In the genomic region with DNA sequence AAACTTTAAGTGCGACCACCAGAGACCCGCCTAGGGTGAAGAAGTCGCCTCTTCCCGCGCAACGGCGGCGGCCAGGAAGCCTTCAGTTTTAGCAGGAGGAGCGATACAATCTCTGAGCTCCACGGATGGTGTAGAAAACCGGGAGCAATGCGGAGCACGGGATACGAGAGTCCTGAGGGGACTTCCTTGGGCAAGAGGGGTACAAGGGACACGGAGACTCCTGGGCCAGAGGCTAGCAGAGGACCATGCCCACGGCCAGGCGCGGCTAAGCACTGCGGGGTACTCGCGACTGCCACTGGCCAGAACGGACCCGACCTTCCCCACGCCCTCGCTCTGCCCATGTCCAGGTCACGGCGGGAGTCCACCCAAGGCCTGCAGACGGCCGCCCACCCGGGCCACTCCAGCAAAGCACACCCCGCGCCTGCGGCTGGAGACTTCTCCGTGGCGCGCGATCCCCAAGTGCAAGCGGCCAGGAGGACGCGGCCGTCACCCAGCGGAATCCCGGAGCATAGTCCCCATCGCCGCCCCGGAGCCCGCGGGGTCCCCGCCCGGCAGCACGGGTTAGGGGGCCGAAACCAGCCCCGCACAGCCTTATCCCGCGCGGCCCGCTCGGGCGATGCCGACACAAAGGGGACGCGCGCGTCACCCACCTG, we compare ENCODE assay signal across 8 mouse cellular contexts. TPM values are rescaled to one million over a fixed set of nuclear protein-coding genes. Genes with fewer than 3 reads are reported as not detected.
DNase-seq lines count a peak whose midpoint lies in the region; ATAC-seq and TF ChIP-seq lines count a peak whose summit lies in the region.

No protein-coding gene starts in this region.

- H3K79me2 ChIP-seq in heart, adult 2 months (replicated peaks; ENCODE audit: control insufficient read depth, insufficient read depth, low read length) = no peaks in the 10 kb centered on the region; the same call in 1 of the 2 replicates
- no peaks in the 10 kb centered on the region for H3K79me2 ChIP-seq in macrophage (ENCODE audit: inconsistent target)

- no peak for TF ChIP-seq EP300 in heart, adult 2 months (IDR thresholded peaks at IDR 0.05; ENCODE audit: insufficient read depth, low read depth, low read length)

- intact Hi-C loops in heart, adult 2 months (cut with DNase I) = loop anchor here (1.0 to 10.0 kb wide), 3 partner anchors 58 to 1320 kb away; partner anchors contain the start of gene Id2

- H3K9me3 ChIP-seq in kidney, embryonic 15.5 days (replicated peaks) = no peaks in the 10 kb centered on the region
- no peaks in the 10 kb centered on the region for H3K9me3 ChIP-seq in stomach, embryonic 16.5 days (replicated peaks; ENCODE audit: control insufficient read depth, low read length)

- TF ChIP-seq POLR2A in heart, adult 2 months (IDR thresholded peaks at IDR 0.05; ENCODE audit: insufficient read depth, low read depth, low read length) = no peak

- H3K36me3 ChIP-seq in heart, adult 2 months (ENCODE audit: control insufficient read depth, insufficient read depth, low read length) = no peaks in the 10 kb centered on the region
- H3K36me3 ChIP-seq in kidney, embryonic 15.5 days = peaks cover 5% of the 10 kb centered on the region; the same call in 1 of the 2 replicates
- H3K36me3 ChIP-seq in macrophage (ENCODE audit: inconsistent target) = no peaks in the 10 kb centered on the region
- no peaks in the 10 kb centered on the region for H3K36me3 ChIP-seq in stomach, embryonic 16.5 days (ENCODE audit: control insufficient read depth, insufficient read depth, low read length)

- H3K27ac ChIP-seq in heart, adult 2 months = peak overlapping the region; percentile 97
- H3K27ac ChIP-seq in kidney, embryonic 15.5 days = peak overlapping the region; percentile 63
- no peak overlapping the region for H3K27ac ChIP-seq in macrophage
- H3K27ac ChIP-seq in stomach, embryonic 16.5 days (ENCODE audit: low read length) = peak overlapping the region; percentile 31

- H3K4me1 ChIP-seq in heart, adult 2 months (ENCODE audit: control insufficient read depth, insufficient read depth, low read length) = peaks cover 9% of the 10 kb centered on the region
- H3K4me1 ChIP-seq in kidney, embryonic 15.5 days = peaks cover 48% of the 10 kb centered on the region
- peaks cover 10% of the 10 kb centered on the region; the same call in 1 of the 2 replicates for H3K4me1 ChIP-seq in stomach, embryonic 16.5 days (ENCODE audit: control insufficient read depth, insufficient read depth, low read length)

- no peaks in the 10 kb centered on the region for H3K27me3 ChIP-seq in heart, adult 2 months (ENCODE audit: control insufficient read depth, insufficient read depth, low read length)
- no peaks in the 10 kb centered on the region for H3K27me3 ChIP-seq in kidney, embryonic 15.5 days
- no peaks in the 10 kb centered on the region for H3K27me3 ChIP-seq in stomach, embryonic 16.5 days (ENCODE audit: control insufficient read depth, insufficient read depth, low read length)

- peak overlapping the region; percentile 80 for H3K4me2 ChIP-seq in kidney, embryonic 15.5 days
- H3K4me2 ChIP-seq in stomach, embryonic 16.5 days (ENCODE audit: low read depth, low read length) = peak overlapping the region; percentile 79

- peak; percentile 74 for ATAC-seq in kidney, embryonic 15.5 days (replicated peaks; ENCODE audit: low FRiP score)
- ATAC-seq in stomach, embryonic 16.5 days (ENCODE audit: insufficient read depth, low FRiP score) = peak; percentile 56

- 2% methylated on average over 62 of the region's 64 CpGs for whole genome bisulfite sequencing in heart, adult 2 months
- under 1% methylated on average over 61 of the region's 64 CpGs for WGBS in kidney, embryonic 15.5 days
- 2% methylated on average over 56 of the region's 64 CpGs for whole genome bisulfite sequencing in macrophage (ENCODE audit: missing documents)
- under 1% methylated on average over 64 of the region's 64 CpGs for WGBS in stomach, embryonic 16.5 days

- no peak for TF ChIP-seq CTCF in heart, adult 2 months (IDR thresholded peaks at IDR 0.05)

- H3K4me3 ChIP-seq in heart, adult 2 months = peak overlapping the region; percentile 93
- H3K4me3 ChIP-seq in kidney, embryonic 15.5 days (replicated peaks) = peak overlapping the region; percentile 87
- peak overlapping the region; percentile 8; the same call in 1 of the 2 replicates for H3K4me3 ChIP-seq in macrophage (ENCODE audit: inconsistent target)
- peak overlapping the region; percentile 79 for H3K4me3 ChIP-seq in stomach, embryonic 16.5 days (replicated peaks; ENCODE audit: low read length)

- peak overlapping the region; percentile 95 for H3K9ac ChIP-seq in heart, adult 2 months (ENCODE audit: low read depth, low read length)
- peak overlapping the region; percentile 91 for H3K9ac ChIP-seq in kidney, embryonic 15.5 days
- peak overlapping the region; percentile 88 for H3K9ac ChIP-seq in stomach, embryonic 16.5 days (ENCODE audit: low read length)

- DNase-seq in adrenal gland, postnatal 10 days = peak; percentile 64
- DNase-seq in adrenal gland, adult 8-10 months = no peak
- peak; percentile 27 for DNase-seq in urinary bladder, postnatal 25 days (ENCODE audit: low spot score)
- no peak for DNase-seq in urinary bladder, postnatal 10 days (ENCODE audit: low spot score)
- DNase-seq in heart, adult 2 months = peak in 1 of 2 experiments; percentile 77

RNA-seq across cellular contexts. Expression of gene Rnf144a, which starts 0.5 kb away (rescaled TPM):
- total RNA-seq in adrenal gland, postnatal 10 days (2021) = 10 to 100 TPM; 32.3 to 48.8 TPM
- 10 to 100 TPM; 15.8 to 21.4 (median 20.1) TPM for total RNA-seq in adrenal gland, adult 8-10 months (2022)
- total RNA-seq in heart, adult 2 months (2021) = 10 to 100 TPM; 12.7 to 13.4 TPM
- polyA plus RNA-seq in heart, adult 2 months (2012; rRNA removed) = 11.5 and 17.2 TPM in 2 replicates
- polyA plus RNA-seq in kidney, embryonic 15.5 days (2015; fragmentation: Nextera tagmentation; extraction: Ambion mirVana) = 35.6 and 36.1 TPM in 2 replicates
- 1 to 10 TPM in 13 of 26 experiments, under 1 TPM in 13; 0.17 to 6.0 (median 1.1) TPM for total RNA-seq in macrophage (2018; cell fraction: chromatin; rRNA removed)
- total RNA-seq in macrophage (2018; cell fraction: cytosol; rRNA removed) = 1 to 10 TPM in 6 of 26 experiments, under 1 TPM in 20; 0.32 to 1.7 (median 0.76) TPM
- 1 to 10 TPM in 17 of 26 experiments, under 1 TPM in 8, not detected in 1; 0.48 to 3.7 (median 1.4) TPM for total RNA-seq in macrophage (2018; cell fraction: nucleus; rRNA removed)
- 0.15 to 0.76 TPM (median 0.67 TPM) in 3 replicates for polyA plus RNA-seq in macrophage (2018)
- polyA plus RNA-seq in stomach, embryonic 16.5 days (2015; fragmentation: Nextera tagmentation; extraction: Ambion mirVana) = 18.3 and 19.6 TPM in 2 replicates

RNA-seq across cellular contexts. Expression of gene Rsad2, which starts 41.7 kb away (rescaled TPM):
- 10 to 100 TPM; 13.9 to 15.0 TPM for total RNA-seq in adrenal gland, postnatal 10 days (2021)
- 10 to 100 TPM; 13.1 to 26.6 (median 17.2) TPM for total RNA-seq in adrenal gland, adult 8-10 months (2022)
- total RNA-seq in heart, adult 2 months (2021) = 10 to 100 TPM in 1 of 2 experiments, 1 to 10 TPM in 1; 7.4 to 14.4 TPM
- polyA plus RNA-seq in heart, adult 2 months (2012; rRNA removed) = 6.9 and 8.2 TPM in 2 replicates
- polyA plus RNA-seq in kidney, embryonic 15.5 days (2015; fragmentation: Nextera tagmentation; extraction: Ambion mirVana) = 18.9 and 22.2 TPM in 2 replicates
- 1,000 to 10,000 TPM in 16 of 26 experiments, 100 to 1,000 TPM in 10; 143 to 6,267 (median 1,407) TPM for total RNA-seq in macrophage (2018; cell fraction: chromatin; rRNA removed)
- total RNA-seq in macrophage (2018; cell fraction: cytosol; rRNA removed) = 1,000 to 10,000 TPM in 15 of 26 experiments, 100 to 1,000 TPM in 11; 212 to 4,949 (median 1,941) TPM
- total RNA-seq in macrophage (2018; cell fraction: nucleus; rRNA removed) = 1,000 to 10,000 TPM in 18 of 26 experiments, 100 to 1,000 TPM in 8; 141 to 7,086 (median 3,782) TPM
- polyA plus RNA-seq in macrophage (2018) = 84.2 to 432 TPM (median 145 TPM) in 3 replicates
- polyA plus RNA-seq in stomach, embryonic 16.5 days (2015; fragmentation: Nextera tagmentation; extraction: Ambion mirVana) = 1.2 and 1.4 TPM in 2 replicates

RNA-seq across cellular contexts. Expression of gene Cmpk2, which starts 54.4 kb away (rescaled TPM):
- 10 to 100 TPM; 13.2 to 25.8 TPM for total RNA-seq in adrenal gland, postnatal 10 days (2021)
- 10 to 100 TPM in 3 of 4 experiments, 1 to 10 TPM in 1; 9.1 to 26.0 (median 18.5) TPM for total RNA-seq in adrenal gland, adult 8-10 months (2022)
- 1 to 10 TPM; 4.2 to 4.5 TPM for total RNA-seq in heart, adult 2 months (2021)
- 3.8 and 6.6 TPM in 2 replicates for polyA plus RNA-seq in heart, adult 2 months (2012; rRNA removed)
- polyA plus RNA-seq in kidney, embryonic 15.5 days (2015; fragmentation: Nextera tagmentation; extraction: Ambion mirVana) = 8.0 and 8.4 TPM in 2 replicates
- total RNA-seq in macrophage (2018; cell fraction: chromatin; rRNA removed) = 1,000 to 10,000 TPM in 3 of 26 experiments, 100 to 1,000 TPM in 13, 10 to 100 TPM in 10; 40.1 to 3,121 (median 497) TPM
- total RNA-seq in macrophage (2018; cell fraction: cytosol; rRNA removed) = 1,000 to 10,000 TPM in 3 of 26 experiments, 100 to 1,000 TPM in 13, 10 to 100 TPM in 10; 54.4 to 1,473 (median 572) TPM
- total RNA-seq in macrophage (2018; cell fraction: nucleus; rRNA removed) = 1,000 to 10,000 TPM in 11 of 26 experiments, 100 to 1,000 TPM in 11, 10 to 100 TPM in 4; 40.4 to 2,232 (median 879) TPM
- 35.1 to 152 TPM (median 40.8 TPM) in 3 replicates for polyA plus RNA-seq in macrophage (2018)
- 4.4 and 5.9 TPM in 2 replicates for polyA plus RNA-seq in stomach, embryonic 16.5 days (2015; fragmentation: Nextera tagmentation; extraction: Ambion mirVana)

Comparison
In these comparisons a context has a peak if more than half of its experiments do, and no peak if none do; other contexts are left out.
1. DNase-seq: peak in adrenal gland, postnatal 10 days (single experiment) and urinary bladder, postnatal 25 days (single experiment); none in adrenal gland, adult 8-10 months (single experiment) and urinary bladder, postnatal 10 days (single experiment).
2. H3K4me3 ChIP-seq: peak in every context shown above with its lines; median percentile 93 in heart, adult 2 months; 87 in kidney, embryonic 15.5 days; 79 in stomach, embryonic 16.5 days; 8 in macrophage.
3. Peak in every context shown above with its lines, with median percentiles within 50 percentile points of each other: H3K9ac ChIP-seq.